Mouse (Mus musculus): ENCODE results near the gene R3hdm4. TPM values are rescaled to one million over a fixed set of nuclear protein-coding genes. Genes with fewer than 3 reads are reported as not detected.
A peak's percentile ranks its signal among the peaks of the same experiment; 100 is the strongest.

The R3hdm4 gene
- polyA plus RNA-seq, 1 experiment from 2014 or later = 228 TPM

DNA sequence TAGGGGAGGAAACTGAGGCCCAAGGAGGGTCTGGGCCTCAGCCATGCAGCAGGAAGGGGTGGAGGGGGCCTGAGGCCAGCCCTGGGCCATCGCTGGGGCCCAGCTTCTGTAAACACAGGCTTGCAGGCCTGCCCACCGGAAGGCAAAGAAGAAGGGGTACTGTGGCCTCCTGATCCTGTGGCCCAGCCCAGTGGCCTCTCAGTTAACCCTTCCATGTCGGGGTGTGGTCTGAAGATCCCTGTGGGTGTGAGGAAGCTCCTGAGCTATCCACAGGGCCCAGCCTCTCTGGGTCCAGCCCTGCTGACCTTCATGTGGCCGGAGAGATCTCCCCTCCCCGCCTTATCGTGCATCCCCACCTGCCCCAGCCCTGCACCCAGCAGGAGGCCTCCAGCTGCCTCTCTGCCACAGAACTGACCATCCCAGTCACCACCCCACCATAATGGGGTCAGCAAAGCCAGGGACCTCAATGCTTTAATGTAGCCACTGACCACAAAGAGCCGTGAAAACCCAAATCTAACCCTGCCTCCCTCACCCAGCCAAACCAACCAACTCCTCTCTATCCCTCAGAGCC lies 25.8 kb upstream of the R3hdm4 start:
- Histone ChIP-seq H3K9ac (no peak overlapping the region), H3K4me2 (replicated peaks) (no peak overlapping the region), H3K27ac (no peak overlapping the region), H3K4me3 (replicated peaks; ENCODE audit: low read length) (no peak overlapping the region), H3K36me3 (replicated peaks; ENCODE audit: control insufficient read depth, insufficient read depth) (peaks cover 38% of the 10 kb centered on the region), H3K27me3 (ENCODE audit: control insufficient read depth, insufficient read depth, low read length) (no peaks in the 10 kb centered on the region), H3K4me1 (replicated peaks; ENCODE audit: control insufficient read depth, insufficient read depth, low read length) (peaks cover 11% of the 10 kb centered on the region; the same call in 1 of the 2 replicates), H3K9me3 (ENCODE audit: control insufficient read depth, low read length) (no peaks in the 10 kb centered on the region)
- WGBS = 23% methylated on average over 7 of the region's 7 CpGs
- ATAC-seq (ENCODE audit: low FRiP score) (no peak), DNase-seq (ENCODE audit: low spot score) (no peak)

DNA sequence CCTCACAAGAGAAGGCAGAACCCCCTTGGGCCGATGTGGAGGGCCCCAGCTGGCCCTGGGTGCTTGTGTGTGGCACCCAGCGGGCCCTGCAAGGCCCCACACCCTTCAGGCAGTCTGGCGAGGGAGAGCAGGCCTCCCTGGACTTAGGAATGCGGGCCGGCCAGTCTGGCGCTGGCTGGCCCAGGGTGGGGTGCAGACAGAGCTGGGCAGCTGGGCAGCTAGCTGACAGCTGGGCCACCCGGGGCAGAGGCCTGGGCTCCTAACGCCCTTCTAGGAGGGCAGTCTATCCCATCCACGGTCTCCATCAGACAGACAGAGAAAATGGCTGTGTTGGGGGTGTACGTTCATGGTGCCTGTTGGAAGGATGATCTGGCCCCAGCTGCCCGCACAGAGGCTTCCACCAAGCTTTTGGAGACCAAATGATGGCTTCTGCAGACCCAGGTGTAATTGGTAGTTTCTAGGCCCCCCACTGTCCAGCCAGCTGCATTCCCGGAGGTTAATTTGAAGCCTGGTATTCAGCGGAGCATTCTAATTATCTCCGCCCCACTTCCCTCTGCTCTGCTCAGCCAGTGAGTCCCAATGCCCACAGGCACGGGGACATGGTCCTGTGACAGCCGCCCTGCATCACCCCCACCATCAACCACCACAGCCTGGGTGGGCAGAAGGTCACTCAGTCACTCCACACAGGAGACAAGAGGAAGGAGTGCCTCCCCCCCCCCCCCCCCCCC lies 24.7 kb upstream of the R3hdm4 start:
- no peaks in the 10 kb centered on the region for H3K9me3 ChIP-seq (ENCODE audit: control insufficient read depth, low read length)
- no peaks in the 10 kb centered on the region for H3K27me3 ChIP-seq (ENCODE audit: control insufficient read depth, insufficient read depth, low read length)
- no peak overlapping the region for H3K4me2 ChIP-seq (replicated peaks)
- H3K36me3 ChIP-seq (replicated peaks; ENCODE audit: control insufficient read depth, insufficient read depth) = peaks cover 26% of the 10 kb centered on the region
- peaks cover 11% of the 10 kb centered on the region; the same call in 1 of the 2 replicates for H3K4me1 ChIP-seq (replicated peaks; ENCODE audit: control insufficient read depth, insufficient read depth, low read length)
- H3K27ac ChIP-seq = peak overlapping the region; percentile 38; the same call in 1 of the 2 replicates
- no peak overlapping the region for H3K9ac ChIP-seq
- DNase-seq (ENCODE audit: low spot score) = no peak
- WGBS = 19% methylated on average over 16 of the region's 16 CpGs
- ATAC-seq (ENCODE audit: low FRiP score) = peak; percentile 35; the same call in 1 of the 2 replicates
- no peak overlapping the region for H3K4me3 ChIP-seq (replicated peaks; ENCODE audit: low read length)

DNA sequence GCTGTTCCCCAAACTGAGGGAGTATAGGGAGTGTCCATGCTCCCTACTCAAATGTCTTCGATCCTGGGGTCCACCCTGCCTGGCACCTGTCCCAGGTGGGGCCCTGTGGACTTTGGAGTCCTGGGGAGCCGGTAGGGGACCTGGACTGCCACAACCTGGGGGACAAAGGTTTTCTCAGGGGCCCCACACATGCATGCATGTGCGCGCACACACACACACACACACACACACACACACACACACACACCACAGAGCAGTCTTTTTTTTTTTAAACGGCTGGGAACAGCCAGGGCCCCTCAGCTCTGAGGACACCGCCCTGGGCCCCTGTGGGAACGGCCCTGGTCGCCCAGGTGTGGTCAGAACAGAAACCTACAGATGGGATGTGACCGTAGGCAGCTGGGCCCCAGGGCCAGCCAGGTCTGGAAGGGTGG lies 22.5 kb upstream of the R3hdm4 start:
- no peaks in the 10 kb centered on the region for H3K9me3 ChIP-seq (ENCODE audit: control insufficient read depth, low read length)
- no peak overlapping the region for H3K27ac ChIP-seq
- ATAC-seq (ENCODE audit: low FRiP score) (no peak), DNase-seq (ENCODE audit: low spot score) (no peak)
- peaks cover 11% of the 10 kb centered on the region; the same call in 1 of the 2 replicates for H3K4me1 ChIP-seq (replicated peaks; ENCODE audit: control insufficient read depth, insufficient read depth, low read length)
- H3K36me3 ChIP-seq (replicated peaks; ENCODE audit: control insufficient read depth, insufficient read depth) = peaks cover 4% of the 10 kb centered on the region; the same call in 1 of the 2 replicates
- no peak overlapping the region for H3K4me2 ChIP-seq (replicated peaks)
- 0 out of 2 replicates have a peak overlapping the region, but pooled peaks have one; percentile 24 for H3K9ac ChIP-seq
- no peaks in the 10 kb centered on the region for H3K27me3 ChIP-seq (ENCODE audit: control insufficient read depth, insufficient read depth, low read length)
- no peak overlapping the region for H3K4me3 ChIP-seq (replicated peaks; ENCODE audit: low read length)
- 84% methylated on average over 9 of the region's 9 CpGs for WGBS

DNA sequence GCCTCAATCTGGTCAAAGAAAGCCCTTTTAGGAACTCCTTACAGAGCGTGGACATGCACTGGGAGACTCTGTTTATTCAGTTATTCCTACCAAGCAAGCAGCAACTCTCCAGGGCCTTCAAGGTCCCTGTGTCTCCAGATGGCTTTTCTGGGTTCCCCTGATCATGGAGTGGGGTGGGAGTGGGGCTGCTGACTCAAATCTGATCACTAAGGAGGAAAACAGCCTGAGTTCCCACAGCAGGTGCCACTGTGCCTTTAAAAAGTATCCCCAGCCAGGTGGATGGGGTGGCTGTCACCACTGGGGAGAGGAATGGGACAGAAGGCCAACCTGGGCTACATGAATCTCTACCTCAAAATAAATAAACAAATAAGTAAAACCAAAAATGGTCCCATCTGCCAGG lies 22.0 kb upstream of the R3hdm4 start:
- H3K4me1 ChIP-seq (replicated peaks; ENCODE audit: control insufficient read depth, insufficient read depth, low read length) = peaks cover 11% of the 10 kb centered on the region; the same call in 1 of the 2 replicates
- 83% methylated on average over 1 of the region's 1 CpGs for WGBS
- 0 out of 2 replicates have a peak overlapping the region, but pooled peaks have one; percentile 24 for H3K9ac ChIP-seq
- DNase-seq (ENCODE audit: low spot score) (no peak), ATAC-seq (ENCODE audit: low FRiP score) (no peak)
- H3K4me2 ChIP-seq (replicated peaks) = no peak overlapping the region
- H3K27ac ChIP-seq = no peak overlapping the region
- no peaks in the 10 kb centered on the region for H3K27me3 ChIP-seq (ENCODE audit: control insufficient read depth, insufficient read depth, low read length)
- peaks cover 4% of the 10 kb centered on the region; the same call in 1 of the 2 replicates for H3K36me3 ChIP-seq (replicated peaks; ENCODE audit: control insufficient read depth, insufficient read depth)
- H3K9me3 ChIP-seq (ENCODE audit: control insufficient read depth, low read length) = no peaks in the 10 kb centered on the region
- H3K4me3 ChIP-seq (replicated peaks; ENCODE audit: low read length) = no peak overlapping the region

DNA sequence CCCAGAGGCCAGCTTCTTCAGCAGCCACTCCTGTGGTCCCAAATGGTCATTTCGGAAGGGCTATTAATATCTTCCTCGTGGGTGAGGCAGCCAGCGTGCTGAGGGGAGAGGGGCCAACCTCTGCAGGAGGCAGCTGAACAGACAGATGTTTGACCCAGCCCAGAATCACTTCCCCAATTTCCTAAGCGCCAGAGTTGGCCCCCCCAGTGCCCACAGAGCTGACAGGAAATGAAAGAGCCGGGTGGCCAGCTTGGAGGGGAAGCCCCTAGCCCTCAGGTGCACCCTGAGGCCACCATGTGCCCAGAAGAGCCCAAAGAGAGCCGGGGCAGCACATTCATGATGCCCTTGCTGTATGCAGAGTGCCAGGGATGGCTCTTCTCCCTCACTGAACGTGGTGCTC lies 19.7 kb upstream of the R3hdm4 start:
- Histone ChIP-seq H3K4me2 (replicated peaks) (no peak overlapping the region), H3K4me3 (replicated peaks; ENCODE audit: low read length) (no peak overlapping the region), H3K4me1 (replicated peaks; ENCODE audit: control insufficient read depth, insufficient read depth, low read length) (peaks cover 11% of the 10 kb centered on the region), H3K27ac (no peak overlapping the region), H3K9ac (no peak overlapping the region), H3K27me3 (ENCODE audit: control insufficient read depth, insufficient read depth, low read length) (no peaks in the 10 kb centered on the region), H3K36me3 (replicated peaks; ENCODE audit: control insufficient read depth, insufficient read depth) (peaks cover 3% of the 10 kb centered on the region; the same call in 1 of the 2 replicates), H3K9me3 (ENCODE audit: control insufficient read depth, low read length) (no peaks in the 10 kb centered on the region)
- DNase-seq (ENCODE audit: low spot score) (no peak), ATAC-seq (ENCODE audit: low FRiP score) (no peak)
- WGBS = 74% methylated on average over 7 of the region's 7 CpGs

DNA sequence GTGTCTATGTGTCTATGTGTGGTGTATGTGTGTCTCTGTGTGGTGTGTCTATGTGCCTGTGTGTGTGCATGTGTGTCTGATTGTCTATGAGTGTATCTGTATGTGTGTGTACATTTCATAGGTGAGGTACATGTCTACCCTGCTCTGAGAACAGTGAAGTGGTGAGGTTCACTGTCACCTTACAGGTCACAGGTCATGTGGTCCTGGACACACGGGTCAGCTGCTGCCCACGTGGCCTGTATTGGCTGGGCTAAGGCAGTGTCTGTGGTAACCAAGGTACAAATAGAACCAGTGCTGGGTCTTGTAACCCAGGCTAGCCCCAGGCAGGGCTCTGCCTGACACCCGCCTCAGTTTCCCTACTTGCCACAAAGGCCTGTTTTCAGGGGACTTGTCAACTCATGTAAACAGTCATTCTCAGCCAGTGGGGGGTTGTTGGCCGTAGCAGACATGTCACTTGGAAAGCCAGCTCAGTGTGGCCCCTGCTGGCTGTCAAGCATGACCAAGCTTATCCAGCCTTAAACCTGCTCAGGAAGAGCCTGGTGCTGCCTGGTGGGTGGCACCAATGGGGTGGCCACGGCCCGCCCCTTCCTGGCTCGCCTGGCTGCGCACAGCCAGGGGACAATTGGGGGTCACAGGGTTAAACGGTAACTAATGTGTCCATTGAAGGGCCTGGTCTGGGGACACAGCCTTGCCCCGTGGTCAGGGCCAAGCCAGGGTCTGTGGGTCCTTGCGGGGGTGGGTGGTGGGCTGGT lies 16.9 kb upstream of the R3hdm4 start:
- H3K36me3 ChIP-seq (replicated peaks; ENCODE audit: control insufficient read depth, insufficient read depth) = peaks cover 14% of the 10 kb centered on the region; the same call in 1 of the 2 replicates
- 33% methylated on average over 11 of the region's 11 CpGs for WGBS
- no peak overlapping the region for H3K4me3 ChIP-seq (replicated peaks; ENCODE audit: low read length)
- ATAC-seq (ENCODE audit: low FRiP score) = no peak
- no peak for DNase-seq (ENCODE audit: low spot score)
- H3K27ac ChIP-seq = no peak overlapping the region
- H3K4me1 ChIP-seq (replicated peaks; ENCODE audit: control insufficient read depth, insufficient read depth, low read length) = peaks cover 11% of the 10 kb centered on the region
- H3K4me2 ChIP-seq (replicated peaks) = no peak overlapping the region
- H3K9me3 ChIP-seq (ENCODE audit: control insufficient read depth, low read length) = no peaks in the 10 kb centered on the region
- no peaks in the 10 kb centered on the region for H3K27me3 ChIP-seq (ENCODE audit: control insufficient read depth, insufficient read depth, low read length)
- H3K9ac ChIP-seq = no peak overlapping the region

DNA sequence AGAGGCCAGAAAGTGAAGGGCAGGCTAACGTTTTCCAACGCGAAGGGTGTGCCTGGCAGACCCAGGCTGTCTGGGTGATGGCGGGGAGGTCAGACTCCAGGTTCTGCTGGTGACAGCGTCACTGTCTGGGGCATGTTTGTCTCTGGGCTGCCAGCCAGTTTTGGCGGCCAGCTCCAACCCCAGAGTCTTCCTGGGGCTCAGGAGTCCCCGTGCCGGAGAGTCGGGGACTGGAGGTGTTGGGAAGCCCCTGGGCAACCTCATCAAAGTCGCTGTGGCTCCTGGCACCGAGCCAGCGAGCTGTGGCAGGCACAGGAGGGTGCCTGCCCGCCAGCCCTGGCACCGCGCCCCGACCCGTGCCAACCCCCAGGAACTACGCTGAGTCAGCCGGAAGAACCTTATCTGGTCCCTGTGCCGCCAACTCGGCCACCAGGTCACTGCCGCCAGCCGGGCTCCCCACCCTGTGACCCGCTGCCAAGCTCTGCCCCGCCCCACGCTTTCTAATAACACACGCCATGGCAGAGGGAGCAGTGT lies 16.0 kb upstream of the R3hdm4 start:
- ATAC-seq (ENCODE audit: low FRiP score) = no peak
- H3K27ac ChIP-seq = no peak overlapping the region

DNA sequence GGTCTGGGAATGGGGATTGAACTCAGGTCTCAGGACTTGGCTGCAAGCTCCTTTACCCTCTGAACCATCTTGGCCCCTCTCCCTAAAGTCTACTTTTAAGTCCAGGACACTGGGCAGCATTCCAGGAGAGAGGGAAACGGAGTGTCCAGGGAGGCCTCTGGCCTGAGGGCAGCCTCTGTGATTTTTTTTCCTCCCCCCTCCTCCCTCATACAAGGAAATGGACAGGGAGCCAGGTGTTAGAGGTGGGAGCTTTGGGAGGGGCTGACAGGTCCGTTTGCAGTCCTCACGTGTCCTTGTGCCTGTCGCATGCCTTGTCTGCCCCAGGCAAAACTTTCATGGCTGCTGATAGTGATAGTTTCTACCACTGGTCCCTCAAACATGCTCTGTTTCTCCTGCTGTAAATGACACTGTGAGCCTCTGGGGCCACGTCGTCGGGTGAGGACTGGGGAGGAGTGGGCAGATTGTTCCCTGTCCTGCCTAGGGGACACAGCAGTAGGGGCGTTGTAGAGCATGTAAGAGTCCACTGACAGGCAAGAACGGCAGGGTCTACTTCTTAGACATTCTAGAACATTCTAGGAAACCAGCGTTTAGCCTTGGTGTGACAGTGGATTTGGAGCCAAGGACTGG lies 15.4 kb upstream of the R3hdm4 start:
- no peak overlapping the region for H3K4me3 ChIP-seq (replicated peaks; ENCODE audit: low read length)
- ATAC-seq (ENCODE audit: low FRiP score) (no peak), DNase-seq (ENCODE audit: low spot score) (no peak)
- no peaks in the 10 kb centered on the region for H3K27me3 ChIP-seq (ENCODE audit: control insufficient read depth, insufficient read depth, low read length)
- no peak overlapping the region for H3K4me2 ChIP-seq (replicated peaks)
- 71% methylated on average over 10 of the region's 10 CpGs for whole genome bisulfite sequencing
- H3K27ac ChIP-seq = no peak overlapping the region
- peaks cover 23% of the 10 kb centered on the region for H3K36me3 ChIP-seq (replicated peaks; ENCODE audit: control insufficient read depth, insufficient read depth)
- no peaks in the 10 kb centered on the region for H3K9me3 ChIP-seq (ENCODE audit: control insufficient read depth, low read length)
- H3K4me1 ChIP-seq (replicated peaks; ENCODE audit: control insufficient read depth, insufficient read depth, low read length) = peaks cover 21% of the 10 kb centered on the region
- H3K9ac ChIP-seq = no peak overlapping the region

More for the DNA sequence above, 16.0 kb upstream of the R3hdm4 start:
- Histone ChIP-seq H3K4me2 (replicated peaks) (no peak overlapping the region; the same call in 1 of the 2 replicates), H3K9ac (no peak overlapping the region), H3K9me3 (ENCODE audit: control insufficient read depth, low read length) (no peaks in the 10 kb centered on the region), H3K4me1 (replicated peaks; ENCODE audit: control insufficient read depth, insufficient read depth, low read length) (peaks cover 21% of the 10 kb centered on the region), H3K36me3 (replicated peaks; ENCODE audit: control insufficient read depth, insufficient read depth) (peaks cover 17% of the 10 kb centered on the region), H3K27me3 (ENCODE audit: control insufficient read depth, insufficient read depth, low read length) (no peaks in the 10 kb centered on the region), H3K4me3 (replicated peaks; ENCODE audit: low read length) (no peak overlapping the region)
- 48% methylated on average over 27 of the region's 27 CpGs for WGBS
- DNase-seq (ENCODE audit: low spot score) = no peak

Measured in hindbrain, embryonic 14.5 days (tissue).